Mouse (Mus musculus) left cerebral cortex, adult 9 months (tissue): ENCODE measurements at regions not wholly inside any gene's neighbourhood (a gene's known extent, or its start where the extent isn't known, plus 50 kb on each side); places are given as distances from the start of the nearest gene placed in this dataset.
A peak's percentile ranks its signal among the peaks of the same experiment; 100 is the strongest.

Experiments used
- DNase-seq, 2 experiments: peaks; one replicate each; pipeline ENCODE4 v3.0.0; 2022; ENCODE audit warnings: low spot score in 2 of 2

DNA sequence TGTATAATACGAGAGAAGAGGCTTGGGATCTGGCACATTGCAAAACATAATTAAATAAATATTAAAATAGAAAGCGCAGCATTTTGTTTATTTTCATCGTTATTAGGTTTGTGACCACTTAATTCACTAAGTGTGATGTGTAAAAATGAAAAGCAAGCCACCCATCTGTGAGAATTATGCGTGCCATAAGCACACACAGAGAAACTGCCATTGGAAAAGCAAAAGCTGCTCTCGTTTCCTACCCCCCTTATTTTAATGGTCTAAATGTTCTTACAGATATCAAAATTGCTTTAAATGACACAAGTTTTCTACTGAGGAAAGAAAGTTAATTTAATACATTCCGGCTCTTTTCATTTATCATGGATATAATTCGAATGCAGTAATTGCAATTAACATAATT lies 2780.8 kb upstream of the Gm7489 start:
- no peak for DNase-seq

DNA sequence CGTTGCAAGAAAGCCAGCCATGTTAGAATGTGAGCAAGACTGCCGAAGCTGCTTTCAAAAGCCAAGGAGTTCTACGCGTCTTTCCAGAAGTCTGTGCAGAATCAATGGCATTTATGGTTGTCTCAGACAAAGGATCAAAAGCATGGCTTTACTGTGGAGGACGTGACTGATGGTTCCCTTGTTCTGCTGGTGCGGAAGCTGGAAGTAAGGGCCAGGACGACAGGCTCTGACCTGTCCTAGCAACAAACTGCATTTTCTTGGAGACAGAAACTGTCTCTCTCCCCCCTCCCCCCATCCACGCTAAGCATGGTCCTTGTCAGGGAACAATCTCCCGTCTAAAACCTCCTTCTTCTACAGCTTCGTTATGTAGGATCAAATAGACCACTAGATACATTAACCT lies 2780.3 kb upstream of the Gm7489 start:
- DNase-seq = no peak

DNA sequence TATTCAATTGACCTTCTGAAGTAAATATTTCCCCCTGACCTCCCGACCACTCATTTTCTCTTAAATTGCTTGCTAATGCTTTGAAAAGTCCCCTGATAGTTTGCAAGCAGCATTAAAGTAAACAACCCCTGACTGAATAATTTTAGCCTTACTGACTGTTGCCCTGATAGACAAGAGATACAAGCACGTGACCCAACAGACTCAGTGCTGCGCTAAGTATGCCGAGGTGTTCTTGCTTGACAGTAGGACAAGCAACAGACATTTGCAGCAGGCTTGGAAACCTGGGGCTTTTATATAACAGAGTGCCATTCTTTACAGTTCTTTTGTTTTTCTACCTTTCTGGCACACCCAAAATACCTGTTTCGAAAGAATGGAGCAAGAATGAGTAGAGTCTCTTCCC lies 2779.9 kb upstream of the Gm7489 start:
- DNase-seq = no peak

DNA sequence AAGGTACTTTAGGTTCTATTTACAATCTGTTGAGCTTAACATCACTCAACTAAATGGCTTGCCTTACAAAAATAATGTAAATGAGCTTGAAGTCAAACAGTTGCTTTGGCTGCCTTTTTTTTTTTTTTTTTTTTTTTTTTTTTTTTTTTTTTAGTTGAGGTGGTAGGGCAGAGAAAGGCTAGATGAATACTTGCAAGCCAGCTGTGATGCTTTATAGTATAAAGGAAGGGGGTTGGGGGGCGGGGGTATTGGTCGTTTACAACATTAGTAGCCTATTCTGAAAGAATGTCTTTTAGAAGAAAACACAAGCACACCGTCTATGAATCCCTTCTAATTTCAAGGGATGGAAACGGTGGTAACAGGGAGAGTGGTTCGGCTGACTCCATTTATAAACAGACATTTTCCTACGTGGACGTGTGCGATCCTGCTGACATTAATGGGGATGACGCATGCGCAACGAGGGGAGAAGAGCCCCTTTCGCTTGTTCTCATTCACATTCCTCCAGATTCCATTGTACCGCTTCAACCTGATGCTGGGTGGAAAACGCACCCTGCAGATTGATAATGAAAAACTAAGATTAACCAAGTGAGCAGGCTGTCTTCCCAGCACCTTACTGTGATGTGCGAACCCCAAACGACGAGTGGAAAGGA lies 2779.2 kb upstream of the Gm7489 start:
- DNase-seq = no peak

DNA sequence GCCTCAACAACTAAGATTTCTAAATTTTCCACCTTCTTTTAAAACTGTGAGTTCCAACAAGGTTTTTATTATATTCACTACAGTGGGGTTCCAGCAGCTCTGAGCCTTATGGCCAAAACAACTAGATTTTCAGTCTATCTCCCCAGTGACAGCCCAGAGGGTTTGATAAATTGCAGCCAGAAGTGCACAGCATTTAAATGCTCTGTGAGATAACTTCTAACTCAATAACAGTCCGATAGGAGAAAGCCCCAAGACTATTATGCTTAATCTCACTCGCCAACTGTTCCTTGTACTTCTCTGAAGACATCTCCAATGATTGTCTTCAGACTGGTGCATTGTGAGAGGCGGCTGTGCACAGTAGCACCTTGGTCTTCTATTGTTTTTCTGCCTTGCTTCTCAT lies 2774.5 kb upstream of the Gm7489 start:
- DNase-seq = no peak

DNA sequence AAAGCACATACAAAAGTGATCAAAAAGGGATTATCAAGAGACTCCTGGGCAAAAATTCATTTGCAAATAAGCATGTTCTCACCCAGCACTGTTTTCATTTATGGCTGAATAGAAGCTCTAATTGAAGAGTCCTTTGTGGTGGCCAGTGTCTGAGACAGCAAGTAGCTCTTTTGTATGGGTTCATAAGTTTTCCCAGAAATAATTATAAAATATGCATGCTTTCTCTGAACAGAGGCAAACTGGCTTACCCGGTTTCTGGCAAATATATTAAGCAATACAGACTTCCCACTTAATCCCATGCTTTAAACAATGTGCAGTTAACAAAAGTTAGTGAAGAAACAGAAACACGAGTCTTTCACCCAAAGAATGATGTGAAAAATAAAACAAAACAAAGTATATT lies 2758.8 kb upstream of the Gm7489 start:
- no peak for DNase-seq

DNA sequence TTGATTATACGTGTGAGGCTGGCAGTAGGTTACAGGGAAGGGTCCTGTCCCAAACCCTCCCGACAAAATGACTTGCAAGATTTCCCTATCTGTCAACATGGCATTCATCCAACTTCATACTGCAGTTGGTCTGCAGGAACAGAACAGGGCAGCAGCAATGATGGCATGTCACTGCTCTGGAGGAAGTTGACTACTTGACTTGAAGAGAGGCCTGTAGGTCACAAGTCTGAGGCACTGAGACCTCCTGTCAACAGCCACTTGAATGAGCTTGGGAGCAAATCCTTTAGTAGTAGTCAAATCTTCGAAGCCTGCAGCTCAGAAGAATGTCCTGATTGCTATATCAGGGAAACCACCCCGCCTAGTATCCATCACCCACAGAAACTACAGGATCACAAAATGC lies 2753.7 kb upstream of the Gm7489 start:
- no peak for DNase-seq

DNA sequence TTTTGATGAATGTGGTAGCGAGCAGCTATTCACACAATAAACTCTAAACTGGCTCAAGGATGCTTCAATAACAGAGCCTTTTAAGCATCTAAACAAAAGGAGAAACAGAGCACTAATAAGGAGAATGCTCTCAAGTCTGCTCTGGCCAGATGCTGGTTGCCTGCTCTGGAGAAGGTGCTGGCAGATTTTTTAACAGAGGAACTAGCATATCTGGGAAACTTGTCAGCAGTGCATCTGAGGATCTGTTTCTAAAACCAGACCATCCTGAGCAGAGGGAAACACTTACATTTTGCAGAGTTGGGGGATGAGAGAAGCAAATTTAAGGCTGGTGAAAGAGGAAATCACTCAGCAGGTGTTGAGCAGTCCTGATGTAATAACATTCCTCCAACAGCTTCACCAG lies 2748.6 kb upstream of the Gm7489 start:
- peak in 1 of 2 experiments; percentile 5 for DNase-seq

DNA sequence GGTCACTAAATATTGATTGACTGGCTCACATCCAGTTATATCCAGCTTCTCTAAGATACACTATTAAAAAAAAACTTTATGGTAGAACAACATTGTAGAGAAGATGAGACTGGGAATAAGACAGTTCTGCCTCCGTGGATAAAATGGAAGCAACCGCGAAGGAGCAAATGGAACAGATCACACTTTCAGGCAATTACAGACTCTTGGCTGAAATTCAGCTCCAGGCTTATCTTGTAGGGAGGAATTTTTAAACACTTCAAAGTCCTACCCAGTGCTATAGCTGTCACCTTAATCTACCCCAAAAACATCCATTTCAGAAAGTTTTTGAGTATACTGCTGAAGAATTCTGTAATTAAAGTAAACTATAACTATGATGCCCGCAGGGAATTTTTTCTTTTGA lies 2745.2 kb upstream of the Gm7489 start:
- peak in 1 of 2 experiments; percentile 21 for DNase-seq

DNA sequence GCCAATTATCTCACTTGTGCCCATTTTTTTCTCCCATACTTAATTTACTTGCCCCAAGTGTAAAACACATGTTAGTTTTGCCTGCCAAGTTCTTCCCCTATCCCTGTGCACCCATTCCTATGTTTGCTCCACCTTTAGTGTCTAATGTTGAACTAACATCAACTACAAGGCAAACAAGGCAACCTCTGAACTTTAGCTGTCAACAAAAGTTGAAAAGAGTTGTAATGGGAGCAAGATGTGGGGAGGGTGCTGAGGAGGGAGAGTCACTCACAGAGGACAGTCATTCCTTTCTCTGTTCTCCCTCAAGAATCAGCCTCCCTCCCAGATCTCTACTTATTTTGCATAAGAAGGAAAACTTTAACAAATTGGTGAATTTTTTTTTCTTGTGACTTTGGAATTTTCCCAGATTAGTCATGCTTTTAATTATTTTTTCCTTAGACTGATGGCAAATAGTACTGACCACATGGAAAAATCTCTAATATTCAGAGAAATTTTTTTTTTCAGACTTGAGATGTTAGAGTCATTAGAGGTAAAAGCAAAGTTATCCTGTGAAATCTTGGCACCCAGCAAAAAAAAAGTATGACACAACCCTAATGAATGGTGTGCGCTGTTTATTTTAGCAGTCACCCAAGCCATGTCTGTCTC lies 2710.6 kb upstream of the Gm7489 start:
- DNase-seq = no peak

DNA sequence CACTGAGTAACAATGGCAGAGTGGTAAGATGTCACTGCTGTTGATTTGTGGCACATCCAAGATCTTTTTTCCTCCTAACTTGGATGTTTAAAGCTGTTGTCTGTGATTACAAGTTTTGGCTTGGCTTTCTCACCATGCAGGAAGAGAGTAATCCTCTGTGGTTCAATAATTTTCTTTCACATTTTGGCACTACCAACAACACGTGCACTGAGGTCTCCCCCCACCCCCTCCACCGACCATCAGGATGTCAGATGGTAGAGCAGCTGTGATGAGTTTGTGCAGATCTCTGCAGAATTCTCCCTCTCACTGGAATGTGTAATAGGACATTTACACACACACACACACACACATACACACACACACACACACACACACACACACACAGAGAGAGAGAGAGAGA lies 2708.2 kb upstream of the Gm7489 start:
- no peak for DNase-seq

DNA sequence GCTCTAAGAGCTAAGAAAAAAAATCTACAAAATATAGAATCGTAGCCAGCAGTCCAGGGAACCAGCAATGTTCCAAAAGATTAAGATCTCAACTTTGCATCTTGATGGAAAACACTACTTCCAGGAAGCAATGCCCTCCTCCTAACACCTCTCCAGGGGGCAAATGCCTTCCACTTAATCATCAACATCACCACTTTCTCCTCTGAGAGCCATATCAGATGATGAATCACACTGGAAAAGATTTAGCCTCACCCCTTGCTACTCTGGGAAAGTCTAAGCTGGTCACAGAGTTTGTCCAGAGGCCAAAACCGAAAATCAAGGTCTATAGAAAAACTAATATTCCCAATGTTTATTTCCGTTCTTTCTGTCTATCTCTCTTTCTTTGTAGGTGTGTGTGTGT lies 2695.6 kb upstream of the Gm7489 start:
- no peak for DNase-seq

DNA sequence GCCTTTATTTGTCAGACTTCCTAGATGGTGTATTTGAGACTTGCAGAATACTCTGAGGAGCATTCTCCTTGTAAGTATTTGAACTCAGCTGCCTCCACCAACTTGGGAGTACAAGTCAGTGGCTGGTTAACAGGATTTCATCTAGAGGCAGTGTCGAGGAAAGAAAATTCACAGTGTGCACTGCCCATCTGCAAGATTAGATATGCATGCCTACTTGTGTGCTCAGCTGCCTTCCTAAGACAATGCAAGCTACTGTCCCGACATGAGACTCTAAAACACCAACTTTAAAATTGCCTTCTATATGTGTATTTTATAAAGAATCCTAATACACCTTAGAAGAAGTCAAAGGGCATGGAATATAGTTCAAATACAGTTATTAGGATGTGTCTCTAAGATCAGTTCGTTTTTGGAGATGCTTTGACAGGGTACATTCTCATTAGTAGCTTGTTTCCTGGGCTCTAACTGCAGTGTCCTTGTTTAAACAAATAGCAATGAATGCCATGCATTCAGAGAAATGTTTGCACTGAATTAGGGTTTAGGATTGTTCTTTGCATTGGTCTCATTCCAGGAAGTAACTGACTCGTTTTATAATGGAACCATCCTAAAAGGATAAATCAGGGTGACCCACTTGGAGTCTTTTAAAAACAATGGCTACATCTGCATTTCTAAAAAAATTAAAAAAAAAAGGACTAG lies 2687.1 kb upstream of the Gm7489 start:
- DNase-seq = no peak

DNA sequence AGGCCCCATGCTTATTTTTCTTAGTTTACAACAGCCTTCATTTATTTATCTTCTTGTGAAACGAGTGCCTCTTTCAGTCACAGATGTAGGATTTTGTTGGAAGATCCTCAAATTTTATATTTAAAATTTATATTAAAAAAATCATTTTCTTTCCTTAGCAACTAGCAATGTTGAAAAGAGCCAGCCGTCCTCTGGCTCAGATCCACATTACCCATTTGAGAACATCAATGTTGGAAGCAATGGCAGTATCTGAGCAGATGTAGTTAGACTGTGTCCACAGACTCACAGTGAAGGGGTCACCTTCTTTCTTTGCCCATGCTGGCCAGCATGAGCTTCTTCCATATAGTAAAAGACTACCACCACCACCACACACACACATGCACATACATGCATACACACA lies 2681.4 kb upstream of the Gm7489 start:
- DNase-seq = peak in 1 of 2 experiments; percentile 11

DNA sequence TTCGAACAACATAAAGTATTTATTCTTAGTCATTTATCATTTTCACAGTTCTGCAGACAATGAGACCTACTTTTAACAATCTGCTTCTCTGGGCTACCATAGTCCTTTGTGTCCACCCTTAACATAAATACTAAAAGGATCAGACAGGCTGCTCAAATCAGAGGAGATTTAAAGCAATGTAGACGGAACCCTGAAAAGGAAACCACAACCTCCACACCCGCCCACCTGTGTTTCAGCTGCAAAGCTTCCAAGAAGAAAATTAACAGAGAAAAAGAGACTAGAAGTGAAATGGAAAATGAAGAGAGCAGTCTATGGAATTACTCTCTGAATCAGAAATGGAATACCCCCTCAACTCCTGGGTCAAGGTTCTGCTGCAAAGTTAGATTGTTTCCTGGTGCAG lies 2678.7 kb upstream of the Gm7489 start:
- DNase-seq = peak; percentile 39 to 74

DNA sequence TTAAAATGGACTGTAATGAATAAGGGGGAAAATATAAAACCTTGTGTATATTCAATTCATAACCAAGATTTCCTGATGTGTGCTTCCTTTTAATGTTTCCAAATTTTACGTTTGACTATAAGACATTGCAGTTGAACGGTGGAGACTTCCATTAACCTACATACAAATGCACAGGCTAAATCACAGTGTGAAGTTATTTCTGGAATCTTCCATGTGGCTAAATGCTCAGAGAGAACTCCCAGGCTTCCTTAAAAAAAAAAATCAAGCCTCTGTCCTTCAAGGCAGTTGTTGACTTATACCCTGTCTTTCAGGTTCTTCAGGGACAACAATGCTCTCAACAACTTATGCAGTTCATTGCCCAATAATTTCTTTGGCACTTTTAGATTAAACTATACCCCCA lies 2677.9 kb upstream of the Gm7489 start:
- DNase-seq = peak in 1 of 2 experiments; percentile 5

DNA sequence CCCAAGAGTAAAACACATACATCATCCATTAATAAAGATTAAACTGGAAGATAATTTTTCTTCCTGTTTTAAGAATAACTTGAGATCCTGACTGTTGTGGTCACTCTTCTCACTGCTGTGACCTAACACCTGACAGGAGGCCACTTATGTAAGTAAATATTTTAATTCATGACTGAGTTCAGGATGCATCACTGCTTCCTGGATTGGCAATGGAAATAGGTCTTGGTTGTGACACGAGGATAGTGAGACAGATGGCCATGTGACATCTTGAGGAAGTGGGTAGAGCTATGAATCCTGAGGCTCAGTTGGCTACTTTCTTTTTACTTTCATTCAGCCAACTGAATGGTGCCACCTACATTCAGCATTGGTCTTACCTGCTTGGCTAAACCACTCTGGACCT lies 2649.8 kb upstream of the Gm7489 start:
- DNase-seq = no peak

DNA sequence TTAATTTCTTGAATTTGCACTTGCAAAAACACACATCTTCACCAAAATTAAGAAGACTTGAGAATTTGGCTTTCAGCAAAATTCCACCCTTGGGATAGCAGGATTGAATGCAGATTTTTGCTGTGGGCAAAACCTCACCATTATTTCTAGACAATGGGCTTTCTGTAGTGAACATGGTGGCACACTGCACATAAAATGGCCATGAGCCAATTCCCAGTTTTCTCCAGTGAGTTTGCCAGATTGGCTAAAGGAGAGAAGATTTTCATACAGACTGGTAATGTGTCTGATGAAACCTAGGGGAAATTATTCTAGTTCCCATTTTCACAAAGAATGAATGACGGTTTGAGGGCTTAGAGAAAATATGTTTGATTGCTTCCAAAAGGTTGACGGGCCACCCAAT lies 2640.1 kb upstream of the Gm7489 start:
- DNase-seq = no peak

DNA sequence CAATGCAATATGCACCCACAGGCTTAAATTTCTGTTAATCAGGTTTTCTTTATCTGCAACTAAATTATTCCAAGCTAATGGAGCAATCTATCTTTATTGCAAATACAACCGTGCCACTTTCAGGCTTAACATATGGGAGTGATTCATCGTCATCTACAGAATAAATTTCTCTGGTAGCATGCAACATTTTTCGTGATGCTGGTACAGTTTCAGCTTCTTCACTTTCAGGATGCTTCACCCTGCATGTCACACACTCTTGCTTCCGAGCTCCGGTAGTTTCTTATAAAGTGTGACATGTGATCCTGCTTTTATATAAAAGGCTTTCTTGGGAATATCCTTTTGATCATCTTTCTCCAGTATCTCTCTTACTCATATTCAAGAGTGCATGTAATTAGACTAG lies 2637.4 kb upstream of the Gm7489 start:
- DNase-seq = no peak

DNA sequence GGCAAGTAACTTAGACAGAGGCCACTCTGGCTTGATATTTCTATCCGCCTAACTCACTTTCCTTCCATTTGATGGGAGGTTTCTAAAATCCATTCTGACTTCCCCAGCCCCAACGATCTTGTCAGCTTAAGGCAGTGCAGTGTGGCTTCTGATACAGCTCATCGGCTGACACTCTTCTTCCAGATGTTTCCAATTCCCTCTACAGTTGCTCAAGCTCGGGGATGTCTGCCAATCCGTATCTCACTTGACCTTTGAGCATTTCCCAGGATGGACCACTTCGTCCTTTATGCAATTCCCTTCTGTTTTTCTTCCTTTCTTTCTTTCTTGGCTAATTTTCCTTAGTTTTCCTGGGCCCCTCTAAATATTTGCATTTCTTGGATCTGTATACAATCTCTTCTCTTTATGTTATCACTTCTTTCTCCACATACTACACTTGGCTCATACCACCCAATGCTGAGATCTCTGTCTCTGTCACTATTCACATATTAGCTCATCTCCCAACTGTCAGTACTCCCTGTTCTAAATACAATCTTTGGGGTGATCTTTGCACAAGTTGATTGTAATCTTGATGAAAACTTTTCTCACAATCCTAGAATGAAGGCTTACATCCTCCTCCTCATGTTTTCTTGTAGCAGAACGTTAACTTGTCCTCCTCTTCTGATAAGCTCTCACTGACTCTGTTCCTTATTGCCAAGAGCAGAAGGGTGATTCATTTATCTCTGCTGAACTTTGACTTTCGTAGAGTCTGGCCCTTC lies 2636.5 kb upstream of the Gm7489 start:
- DNase-seq = no peak

DNA sequence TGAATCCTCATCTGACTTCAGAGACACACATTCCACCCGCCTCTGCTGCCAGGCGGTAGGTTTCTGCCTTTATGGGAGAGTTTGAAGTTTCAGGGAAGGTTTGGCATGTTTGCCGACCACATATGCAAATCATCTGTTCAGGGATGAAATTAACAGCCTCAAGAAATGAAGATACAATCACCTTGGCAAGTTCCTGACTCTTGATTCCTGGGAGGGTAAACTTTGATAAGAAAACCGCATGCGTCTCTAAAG lies 2636.0 kb upstream of the Gm7489 start:
- DNase-seq = no peak

DNA sequence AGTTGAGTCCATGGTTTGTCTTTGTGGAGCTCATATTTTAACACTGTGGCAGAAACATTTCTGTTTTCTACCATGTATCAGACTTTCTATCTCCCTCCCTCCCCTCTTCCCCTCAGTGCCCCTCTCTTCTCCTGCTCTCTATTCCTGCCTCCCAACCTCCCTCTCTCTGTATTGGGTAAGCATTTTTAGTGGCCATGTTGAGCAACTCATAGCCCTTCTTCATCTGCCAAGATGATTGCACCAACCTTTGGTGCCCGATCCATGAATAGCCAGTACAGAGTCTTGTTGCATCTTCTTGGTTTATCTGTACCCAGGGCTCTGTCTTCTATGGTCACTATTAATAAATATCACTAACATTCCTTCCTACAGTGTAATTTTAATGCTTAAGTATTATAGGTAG lies 2630.6 kb upstream of the Gm7489 start:
- DNase-seq = no peak

DNA sequence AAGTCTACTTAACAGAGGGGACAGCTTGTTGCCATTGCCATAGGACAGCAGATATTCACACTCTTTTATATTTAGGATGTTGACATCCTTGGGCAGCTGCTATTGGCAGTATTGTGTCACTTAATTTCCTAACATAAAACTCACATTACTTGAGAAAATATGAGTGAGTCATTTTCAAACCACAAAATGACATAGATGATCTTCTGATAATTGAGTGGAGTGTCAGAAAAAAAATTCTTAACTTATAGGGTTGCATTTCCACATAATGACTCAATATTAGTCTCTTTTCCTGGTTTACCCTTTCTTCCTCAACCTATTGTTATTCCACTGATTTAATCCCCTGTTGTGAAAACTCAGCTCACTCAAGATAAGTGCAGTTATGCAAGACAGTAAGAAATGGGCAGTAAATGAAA lies 2629.5 kb upstream of the Gm7489 start:
- DNase-seq = no peak
